Mouse (Mus musculus) hindbrain, embryonic 16.5 days (tissue): Measurements from ENCODE around the gene 2310022B05Rik. TPM values are rescaled to one million over a fixed set of nuclear protein-coding genes. Genes with fewer than 3 reads are reported as not detected.

Experiments
- ATAC-seq: fragments of 200-750 bp; cut with Nextera tagmentation; 2 replicates; pipeline ENCODE4 v1.8.0; 2017; ENCODE audit warnings: moderate TSS enrichment, moderate library complexity
- H3K27ac ChIP-seq: fragments of 300-500 bp; sonication (generic); 2 replicates; pipeline ENCODE4 v1.5.1; 2014; ENCODE audit warnings: low read depth, mild to moderate bottlenecking, control low read depth, low read length, moderate library complexity
- H3K27me3 ChIP-seq: fragments of 300-500 bp; sonication (generic); replicated peaks from 2 replicates; pipeline ENCODE4 v1.6.1; 2014; ENCODE audit warnings: low read length; ENCODE audit not compliant: control insufficient read depth, insufficient read depth
- H3K36me3 ChIP-seq: fragments of 300-500 bp; sonication (generic); 2 replicates; pipeline ENCODE4 v1.6.1; 2014; ENCODE audit warnings: mild to moderate bottlenecking, low read length, moderate library complexity, mixed read lengths; ENCODE audit not compliant: control insufficient read depth, insufficient read depth
- H3K4me1 ChIP-seq: fragments of 300-500 bp; sonication (generic); 2 replicates; pipeline ENCODE4 v1.6.1; 2014; ENCODE audit warnings: low read depth, low read length; ENCODE audit not compliant: control insufficient read depth, insufficient read depth
- H3K4me2 ChIP-seq: fragments of 300-500 bp; sonication (generic); 2 replicates; pipeline ENCODE4 v1.6.1; 2014; ENCODE audit warnings: mild to moderate bottlenecking, low read length, control low read depth, moderate library complexity
- H3K4me3 ChIP-seq: fragments of 300-500 bp; sonication (generic); 2 replicates; pipeline ENCODE4 v1.5.1; 2014; ENCODE audit warnings: mild to moderate bottlenecking, low read length, control low read depth, moderate library complexity
- H3K9ac ChIP-seq: fragments of 300-500 bp; sonication (generic); 2 replicates; pipeline ENCODE4 v1.6.1; 2014; ENCODE audit warnings: low read depth, mild to moderate bottlenecking, control low read depth, low read length, moderate library complexity
- H3K9me3 ChIP-seq: fragments of 300-500 bp; sonication (generic); 2 replicates; pipeline ENCODE4 v1.6.1; 2014; ENCODE audit warnings: mild to moderate bottlenecking, low read length, moderate library complexity; ENCODE audit not compliant: control insufficient read depth
- WGBS: fragments of 180-500 bp; shearing (Covaris S2); extraction: QIAGEN DNeasy Blood & Tissue Kit; methylation state at CpG from one replicate; pipeline ENCODE4 v1.1.7; 2014; 5-methylcytosine and 5-hydroxymethylcytosine counted together
- polyA plus RNA-seq: library from polyadenylated mRNA; unstranded; fragments of >200 nt; fragmentation: Nextera tagmentation; extraction: Ambion mirVana; gene quantifications from 2 replicates; pipeline ENCODE4 v1.2.1, GENCODE M21; 2015

Gene 2310022B05Rik
- polyA plus RNA-seq, 1 experiment from 2014 or later = 17.0 TPM

- Histone ChIP-seq H3K4me1 (no peaks in the 10 kb centered on the region), H3K4me3 (no peak overlapping the region), H3K27ac (no peak overlapping the region), H3K9ac (no peak overlapping the region), H3K27me3 (no peaks in the 10 kb centered on the region), H3K9me3 (no peaks in the 10 kb centered on the region), H3K4me2 (no peak overlapping the region), H3K36me3 (no peaks in the 10 kb centered on the region)
- WGBS = 74% methylated on average over 6 of the region's 6 CpGs
- peak; percentile 48; the same call in 1 of the 2 replicates for ATAC-seq
These were observed 32.7 kb downstream of the 2310022B05Rik start for GRCm38 (mm10) chr8:124630489-124630888.

GRCm38 (mm10) chr8:124626251-124626650 is 36.9 kb downstream of the 2310022B05Rik start:
- H3K36me3 ChIP-seq = no peaks in the 10 kb centered on the region
- 90% methylated on average over 9 of the region's 9 CpGs for WGBS
- ATAC-seq = no peak
- no peaks in the 10 kb centered on the region for H3K9me3 ChIP-seq
- H3K9ac ChIP-seq = no peak overlapping the region
- no peak overlapping the region for H3K4me3 ChIP-seq
- no peak overlapping the region for H3K4me2 ChIP-seq
- no peak overlapping the region for H3K27ac ChIP-seq
- H3K4me1 ChIP-seq = no peaks in the 10 kb centered on the region
- H3K27me3 ChIP-seq = no peaks in the 10 kb centered on the region

GRCm38 (mm10) chr8:124621255-124621654 is 41.9 kb downstream of the 2310022B05Rik start:
- H3K4me2 ChIP-seq = no peak overlapping the region
- no peaks in the 10 kb centered on the region for H3K9me3 ChIP-seq
- H3K4me3 ChIP-seq = no peak overlapping the region
- peaks cover 5% of the 10 kb centered on the region for H3K4me1 ChIP-seq
- ATAC-seq = peak; percentile 90
- no peaks in the 10 kb centered on the region for H3K27me3 ChIP-seq
- no peak overlapping the region for H3K9ac ChIP-seq
- no peaks in the 10 kb centered on the region for H3K36me3 ChIP-seq
- WGBS = 51% methylated on average over 5 of the region's 5 CpGs
- peak overlapping the region; percentile 79; the same call in 1 of the 2 replicates for H3K27ac ChIP-seq

GRCm38 (mm10) chr8:124618252-124618651 is 44.9 kb downstream of the 2310022B05Rik start:
- 51% methylated on average over 9 of the region's 9 CpGs for WGBS
- Histone ChIP-seq H3K4me2 (no peak overlapping the region), H3K27me3 (no peaks in the 10 kb centered on the region), H3K9ac (no peak overlapping the region), H3K9me3 (no peaks in the 10 kb centered on the region), H3K27ac (no peak overlapping the region), H3K4me3 (no peak overlapping the region), H3K36me3 (no peaks in the 10 kb centered on the region), H3K4me1 (peaks cover 5% of the 10 kb centered on the region)
- no peak for ATAC-seq

GRCm38 (mm10) chr8:124617266-124617869 is 45.8 kb downstream of the 2310022B05Rik start:
- Histone ChIP-seq H3K27ac (peak overlapping the region; percentile 61; the same call in 1 of the 2 replicates), H3K4me1 (peaks cover 5% of the 10 kb centered on the region), H3K27me3 (no peaks in the 10 kb centered on the region), H3K4me3 (peak overlapping the region; percentile 41), H3K4me2 (peak overlapping the region; percentile 74), H3K36me3 (no peaks in the 10 kb centered on the region), H3K9me3 (no peaks in the 10 kb centered on the region), H3K9ac (peak overlapping the region; percentile 65)
- WGBS = 12% methylated on average over 17 of the region's 17 CpGs
- ATAC-seq = peak; percentile 55

- H3K4me1 ChIP-seq = peaks cover 5% of the 10 kb centered on the region
- H3K36me3 ChIP-seq = no peaks in the 10 kb centered on the region
- H3K27me3 ChIP-seq = no peaks in the 10 kb centered on the region
- no peak overlapping the region for H3K27ac ChIP-seq
- no peak for ATAC-seq
- H3K9me3 ChIP-seq = no peaks in the 10 kb centered on the region
- H3K4me3 ChIP-seq = no peak overlapping the region
- no peak overlapping the region for H3K9ac ChIP-seq
- no peak overlapping the region for H3K4me2 ChIP-seq
- WGBS = 71% methylated on average over 6 of the region's 6 CpGs
These were observed 48.8 kb downstream of the 2310022B05Rik start for GRCm38 (mm10) chr8:124614325-124614724.

GRCm38 (mm10) chr8:124608972-124609353 is 54.2 kb downstream of the 2310022B05Rik start:
- no peaks in the 10 kb centered on the region for H3K36me3 ChIP-seq
- WGBS = 71% methylated on average over 9 of the region's 9 CpGs
- H3K27ac ChIP-seq = no peak overlapping the region
- no peak for ATAC-seq
- no peak overlapping the region for H3K4me2 ChIP-seq
- H3K27me3 ChIP-seq = no peaks in the 10 kb centered on the region
- no peak overlapping the region for H3K4me3 ChIP-seq
- no peak overlapping the region for H3K9ac ChIP-seq
- no peaks in the 10 kb centered on the region for H3K9me3 ChIP-seq
- no peaks in the 10 kb centered on the region for H3K4me1 ChIP-seq

GRCm38 (mm10) chr8:124608239-124608971 is 54.8 kb downstream of the 2310022B05Rik start:
- no peak overlapping the region for H3K9ac ChIP-seq
- H3K9me3 ChIP-seq = no peaks in the 10 kb centered on the region
- H3K27ac ChIP-seq = no peak overlapping the region
- no peak overlapping the region for H3K4me3 ChIP-seq
- H3K4me2 ChIP-seq = no peak overlapping the region
- H3K4me1 ChIP-seq = no peaks in the 10 kb centered on the region
- no peaks in the 10 kb centered on the region for H3K27me3 ChIP-seq
- no peaks in the 10 kb centered on the region for H3K36me3 ChIP-seq
- no peak for ATAC-seq
- 75% methylated on average over 13 of the region's 13 CpGs for WGBS

- H3K27ac ChIP-seq = no peak overlapping the region
- H3K36me3 ChIP-seq = no peaks in the 10 kb centered on the region
- ATAC-seq = no peak
- no peaks in the 10 kb centered on the region for H3K27me3 ChIP-seq
- no peak overlapping the region for H3K4me3 ChIP-seq
- H3K9me3 ChIP-seq = no peaks in the 10 kb centered on the region
- no peak overlapping the region for H3K4me2 ChIP-seq
- no peak overlapping the region for H3K9ac ChIP-seq
- no peaks in the 10 kb centered on the region for H3K4me1 ChIP-seq
- WGBS = 73% methylated on average over 5 of the region's 5 CpGs
These were observed 59.1 kb downstream of the 2310022B05Rik start for GRCm38 (mm10) chr8:124604066-124604465.
